In genomic region chr5:73572846-73573245, GRCm38 (mm10) we compare ENCODE assay signal across 27 mouse cellular contexts. TPM values are rescaled to one million over a fixed set of nuclear protein-coding genes. Genes with fewer than 3 reads are reported as not detected.
A peak's percentile ranks its signal among the peaks of the same experiment; 100 is the strongest.
DNase-seq lines count a peak whose midpoint lies in the region; ATAC-seq and TF ChIP-seq lines count a peak whose summit lies in the region.
"Had no signal": no experiment of that assay in that cellular context is flagged by ENCODE, and none has a peak within 500 bp of the region (broad histone marks: within the 10 kb centered on the region; RNA-seq: fewer than 3 reads in every experiment).

No protein-coding gene starts in this region.

- WGBS in forebrain, embryonic 14.5 days, result 82% methylated on average over 2 of the region's 2 CpGs
- WGBS in forebrain, embryonic 15.5 days, result 85% methylated on average over 2 of the region's 2 CpGs
- WGBS in lung, embryonic 14.5 days, result 82% methylated on average over 2 of the region's 2 CpGs
- 85% methylated on average over 2 of the region's 2 CpGs for WGBS in intestine, postnatal 0 days

- no peak overlapping the region for H3K27ac ChIP-seq in forebrain, embryonic 14.5 days (ENCODE audit: low read depth, low read length)
- no peak overlapping the region for H3K27ac ChIP-seq in forebrain, embryonic 15.5 days (replicated peaks)
- no peak overlapping the region for H3K27ac ChIP-seq in lung, embryonic 14.5 days (ENCODE audit: low read depth)
- no peak overlapping the region for H3K27ac ChIP-seq in intestine, postnatal 0 days (ENCODE audit: low read depth, low read length)
- H3K27ac ChIP-seq: embryonic facial prominence, embryonic 15.5 days; forebrain, embryonic 10.5 days; heart, embryonic 13.5 days; hindbrain, embryonic 15.5 days had no signal

- no peak overlapping the region for H3K4me3 ChIP-seq in forebrain, embryonic 14.5 days (ENCODE audit: low read depth, low read length)
- no peak overlapping the region for H3K4me3 ChIP-seq in forebrain, embryonic 15.5 days
- no peak overlapping the region for H3K4me3 ChIP-seq in lung, embryonic 14.5 days (ENCODE audit: low read depth, low read length)
- no peak overlapping the region for H3K4me3 ChIP-seq in intestine, postnatal 0 days (ENCODE audit: low read depth, low read length)
- H3K4me3 ChIP-seq: embryonic facial prominence, embryonic 15.5 days; erythroblast, embryonic 14.5 days; forebrain, embryonic 10.5 days; heart, embryonic 13.5 days; hindbrain, embryonic 15.5 days had no signal

- peak; percentile 33 for DNase-seq in forebrain, embryonic 14.5 days (ENCODE audit: low spot score)
- DNase-seq in lung, embryonic 14.5 days, result peak; percentile 40
- DNase-seq in lung, postnatal 14 days, result no peak
- peak; percentile 28 for DNase-seq in 3T3-L1 (ENCODE audit: low read depth, low spot score)
- DNase-seq in MN1 (ENCODE audit: low spot score), result peak; percentile 8
- no peak for DNase-seq in embryo, embryonic 11 days
- DNase-seq: adrenal gland, postnatal 14 days; B cell, adult 2 months; cerebellum, adult 18-20 months; cerebellum, postnatal 25 days; gastrocnemius, postnatal 10 days; heart, postnatal 36 days; kidney, adult 18-20 months had no signal

- H3K4me2 ChIP-seq in forebrain, embryonic 14.5 days (ENCODE audit: low read length), result no peak overlapping the region
- H3K4me2 ChIP-seq in forebrain, embryonic 15.5 days (replicated peaks), result no peak overlapping the region
- no peak overlapping the region for H3K4me2 ChIP-seq in lung, embryonic 14.5 days
- no peak overlapping the region for H3K4me2 ChIP-seq in intestine, postnatal 0 days (replicated peaks; ENCODE audit: low read depth)
- H3K4me2 ChIP-seq: embryonic facial prominence, embryonic 15.5 days; heart, embryonic 13.5 days; hindbrain, embryonic 15.5 days had no signal

- H3K27me3 ChIP-seq in forebrain, embryonic 14.5 days (replicated peaks; ENCODE audit: control insufficient read depth, insufficient read depth, low read length), result no peaks in the 10 kb centered on the region
- no peaks in the 10 kb centered on the region for H3K27me3 ChIP-seq in forebrain, embryonic 15.5 days
- H3K27me3 ChIP-seq in lung, embryonic 14.5 days (ENCODE audit: insufficient read depth, low read length), result no peaks in the 10 kb centered on the region
- H3K27me3 ChIP-seq in intestine, postnatal 0 days (replicated peaks; ENCODE audit: control insufficient read depth, insufficient read depth, low read length), result no peaks in the 10 kb centered on the region
- H3K27me3 ChIP-seq: embryonic facial prominence, embryonic 15.5 days; heart, embryonic 13.5 days; hindbrain, embryonic 15.5 days; Patski had no signal

- H3K36me3 ChIP-seq in forebrain, embryonic 14.5 days (ENCODE audit: control insufficient read depth, insufficient read depth, low read length), result no peaks in the 10 kb centered on the region
- no peaks in the 10 kb centered on the region for H3K36me3 ChIP-seq in forebrain, embryonic 15.5 days
- no peaks in the 10 kb centered on the region for H3K36me3 ChIP-seq in lung, embryonic 14.5 days (ENCODE audit: insufficient read depth)
- H3K36me3 ChIP-seq in intestine, postnatal 0 days (ENCODE audit: control insufficient read depth, insufficient read depth), result no peaks in the 10 kb centered on the region
- H3K36me3 ChIP-seq: embryonic facial prominence, embryonic 15.5 days; forebrain, embryonic 10.5 days; G1E; heart, embryonic 13.5 days; hindbrain, embryonic 15.5 days had no signal

- 0 out of 2 replicates have a peak, but pooled peaks cover 2% of the 10 kb centered on the region for H3K4me1 ChIP-seq in forebrain, embryonic 14.5 days (ENCODE audit: control insufficient read depth, insufficient read depth, low read length)
- peaks cover 7% of the 10 kb centered on the region for H3K4me1 ChIP-seq in forebrain, embryonic 15.5 days
- no peaks in the 10 kb centered on the region for H3K4me1 ChIP-seq in lung, embryonic 14.5 days (ENCODE audit: insufficient read depth)
- 0 out of 2 replicates have a peak, but pooled peaks cover 4% of the 10 kb centered on the region for H3K4me1 ChIP-seq in intestine, postnatal 0 days (replicated peaks; ENCODE audit: control insufficient read depth, insufficient read depth, low read length)
- H3K4me1 ChIP-seq: heart, embryonic 13.5 days had no signal

- TF ChIP-seq CTCF in lung, embryonic 14.5 days (IDR thresholded peaks at IDR 0.05; ENCODE audit: low read depth), result no peak
- TF ChIP-seq CTCF in intestine, postnatal 0 days (IDR thresholded peaks at IDR 0.05; ENCODE audit: low read depth), result no peak

- ATAC-seq in forebrain, embryonic 14.5 days, result no peak
- no peak for ATAC-seq in forebrain, embryonic 15.5 days (replicated peaks)
- no peak for ATAC-seq in lung, embryonic 14.5 days (ENCODE audit: insufficient read depth)
- ATAC-seq in intestine, postnatal 0 days, result no peak
- ATAC-seq: activated CD4-positive, CD25-positive, alpha-beta regulatory T cell, adult 4 months; CD4-positive, CD25-positive, alpha-beta regulatory T cell, adult 4 months; forebrain, embryonic 16.5 days; Patski had no signal

- no peaks in the 10 kb centered on the region for H3K9me3 ChIP-seq in forebrain, embryonic 14.5 days (replicated peaks; ENCODE audit: control insufficient read depth, low read length)
- H3K9me3 ChIP-seq in forebrain, embryonic 15.5 days, result no peaks in the 10 kb centered on the region
- H3K9me3 ChIP-seq in lung, embryonic 14.5 days (ENCODE audit: low read depth, low read length), result no peaks in the 10 kb centered on the region
- no peaks in the 10 kb centered on the region for H3K9me3 ChIP-seq in intestine, postnatal 0 days (ENCODE audit: control insufficient read depth)
- H3K9me3 ChIP-seq: embryonic facial prominence, embryonic 15.5 days; forebrain, embryonic 10.5 days; G1E; heart, embryonic 13.5 days; hindbrain, embryonic 15.5 days had no signal

- H3K9ac ChIP-seq in forebrain, embryonic 14.5 days (ENCODE audit: low read length), result no peak overlapping the region
- no peak overlapping the region for H3K9ac ChIP-seq in forebrain, embryonic 15.5 days (replicated peaks)
- no peak overlapping the region for H3K9ac ChIP-seq in lung, embryonic 14.5 days
- no peak overlapping the region for H3K9ac ChIP-seq in intestine, postnatal 0 days (ENCODE audit: low read depth, low read length)
- H3K9ac ChIP-seq: embryonic facial prominence, embryonic 15.5 days; heart, embryonic 13.5 days; hindbrain, embryonic 15.5 days had no signal

RNA-seq across cellular contexts. Expression of gene Lrrc66, which starts 59.5 kb away (rescaled TPM):
- not detected in 2 replicates for polyA plus RNA-seq in forebrain, embryonic 14.5 days (2014; fragmentation: Nextera tagmentation; extraction: Ambion mirVana)
- not detected in 2 replicates for polyA plus RNA-seq in forebrain, embryonic 15.5 days (2015; fragmentation: Nextera tagmentation; extraction: Ambion mirVana)
- not detected in 2 replicates for polyA plus RNA-seq in lung, embryonic 14.5 days (2014; fragmentation: Nextera tagmentation; extraction: Ambion mirVana)
- 14.6 and 15.3 TPM in 2 replicates for polyA plus RNA-seq in intestine, postnatal 0 days (2015; fragmentation: Nextera tagmentation; extraction: Ambion mirVana)
- polyA plus RNA-seq: cortical plate, adult 2 months; embryonic facial prominence, embryonic 15.5 days; erythroblast, embryonic 14.5 days; forebrain, embryonic 10.5 days; forebrain, embryonic 16.5 days; hindbrain, embryonic 11.5 days; hindbrain, embryonic 15.5 days; Patski had no signal

Comparison
In these comparisons a context has a peak if more than half of its experiments do, and no peak if none do; other contexts are left out.
1. DNase-seq: peak in forebrain, embryonic 14.5 days (single experiment), lung, embryonic 14.5 days (single experiment), 3T3-L1 (single experiment) and MN1 (single experiment); none in lung, postnatal 14 days (single experiment) and embryo, embryonic 11 days (single experiment).
2. RNA of gene Lrrc66, which starts 59.5 kb away (polyA plus RNA-seq): 14.6 to 15.3 TPM in intestine, postnatal 0 days; not detected in forebrain, embryonic 14.5 days, not detected in forebrain, embryonic 15.5 days and not detected in lung, embryonic 14.5 days; every median in the first group is over 10 times any median in the second.